Comparison of ENCODE assay signal across 14 mouse cellular contexts in the genomic region with DNA sequence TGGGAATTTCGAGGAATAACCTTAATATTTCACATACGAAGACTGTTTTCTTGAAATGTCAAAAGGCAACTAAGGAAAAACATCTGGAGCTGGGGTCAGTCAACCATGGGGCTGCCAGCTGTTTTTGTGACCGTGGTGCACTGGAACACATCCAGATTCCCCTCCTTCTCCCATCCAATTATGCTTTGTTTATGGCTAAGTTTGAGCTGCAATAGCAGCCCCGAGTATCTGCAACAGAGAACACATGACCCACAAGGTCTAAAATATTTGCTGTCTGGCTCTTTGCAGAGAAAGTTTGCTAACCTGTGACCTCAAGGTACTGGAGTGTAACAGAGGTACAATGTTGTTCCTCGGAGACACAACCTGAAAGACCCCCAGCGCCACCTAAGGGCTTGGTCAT.
DNase-seq lines count a peak whose midpoint lies in the region; ATAC-seq lines count a peak whose summit lies in the region.
"Had no signal": no experiment of that assay in that cellular context is flagged by ENCODE, and none has a peak within 500 bp of the region (broad histone marks: within the 10 kb centered on the region; RNA-seq: fewer than 3 reads in every experiment).

No protein-coding gene starts in this region.

- no peak overlapping the region for H3K4me3 ChIP-seq in lung, embryonic 15.5 days
- H3K4me3 ChIP-seq in limb, embryonic 12.5 days (replicated peaks): no peak overlapping the region
- H3K4me3 ChIP-seq: limb, embryonic 15.5 days; megakaryocyte, embryonic 14.5 days had no signal

- no peaks in the 10 kb centered on the region for H3K9me3 ChIP-seq in lung, embryonic 15.5 days
- no peaks in the 10 kb centered on the region for H3K9me3 ChIP-seq in limb, embryonic 12.5 days
- H3K9me3 ChIP-seq: limb, embryonic 15.5 days; megakaryocyte, embryonic 14.5 days had no signal

- H3K27ac ChIP-seq in lung, embryonic 15.5 days: no peak overlapping the region
- no peak overlapping the region for H3K27ac ChIP-seq in limb, embryonic 12.5 days
- H3K27ac ChIP-seq: limb, embryonic 15.5 days had no signal

- H3K36me3 ChIP-seq in lung, embryonic 15.5 days: no peaks in the 10 kb centered on the region
- no peaks in the 10 kb centered on the region for H3K36me3 ChIP-seq in limb, embryonic 12.5 days
- H3K36me3 ChIP-seq: limb, embryonic 15.5 days had no signal

- no peaks in the 10 kb centered on the region for H3K27me3 ChIP-seq in lung, embryonic 15.5 days
- no peaks in the 10 kb centered on the region for H3K27me3 ChIP-seq in limb, embryonic 12.5 days
- H3K27me3 ChIP-seq: limb, embryonic 15.5 days; Patski had no signal

- no peak overlapping the region for H3K9ac ChIP-seq in lung, embryonic 15.5 days
- no peak overlapping the region for H3K9ac ChIP-seq in limb, embryonic 12.5 days (replicated peaks)
- H3K9ac ChIP-seq: limb, embryonic 15.5 days had no signal

- peak; percentile 10 to 28 for DNase-seq in heart, postnatal 10 days
- no peak for DNase-seq in heart, adult 18-20 months
- DNase-seq in lung, adult 18-20 months: no peak
- DNase-seq in thymus, postnatal 14 days: peak; percentile 18
- DNase-seq in Muller cell, postnatal 12 days (ENCODE audit: inconsistent ontology term): no peak
- DNase-seq in frontal cortex, postnatal 25 days (ENCODE audit: low spot score in 2 of 2): no peak
- DNase-seq: adrenal gland, adult 2 months; B cell, adult 2 months; cerebellum, postnatal 25 days had no signal

- WGBS in lung, embryonic 15.5 days: 49% methylated on average over 6 of the region's 6 CpGs
- 42% methylated on average over 6 of the region's 6 CpGs for WGBS in limb, embryonic 12.5 days

- H3K4me2 ChIP-seq in lung, embryonic 15.5 days: no peak overlapping the region
- H3K4me2 ChIP-seq in limb, embryonic 12.5 days: no peak overlapping the region
- H3K4me2 ChIP-seq: limb, embryonic 15.5 days had no signal

- H3K4me1 ChIP-seq in lung, embryonic 15.5 days: peaks cover 6% of the 10 kb centered on the region; the same call in 1 of the 2 replicates
- H3K4me1 ChIP-seq in limb, embryonic 12.5 days (replicated peaks): peaks cover 19% of the 10 kb centered on the region

- ATAC-seq in lung, embryonic 15.5 days (ENCODE audit: borderline replicate concordance, extremely low read depth, low FRiP score, low TSS enrichment): peak; percentile 59
- 0 out of 2 replicates have a peak, but pooled peaks have one; percentile 63 for ATAC-seq in limb, embryonic 12.5 days (ENCODE audit: insufficient number of reproducible peaks, insufficient read depth, low FRiP score, low TSS enrichment, low read depth)
- ATAC-seq: Patski had no signal

- intact Hi-C loops in heart, postnatal 10 days (cut with DNase I): no loop called here

Comparison
In these comparisons a context has a peak if more than half of its experiments do, and no peak if none do; other contexts are left out.
1. DNase-seq: peak in heart, postnatal 10 days (2 of 2) and thymus, postnatal 14 days (single experiment); none in heart, adult 18-20 months (0 of 2), lung, adult 18-20 months (0 of 2), Muller cell, postnatal 12 days (single experiment) and frontal cortex, postnatal 25 days (0 of 2).